Mouse (Mus musculus) kidney, adult 8-10 months (tissue): ENCODE data around the gene Auts2.

Source experiments
- DNase-seq, 2 experiments: peaks; one replicate each; pipeline ENCODE4 v3.0.0; 2022

The Auts2 gene

DNA sequence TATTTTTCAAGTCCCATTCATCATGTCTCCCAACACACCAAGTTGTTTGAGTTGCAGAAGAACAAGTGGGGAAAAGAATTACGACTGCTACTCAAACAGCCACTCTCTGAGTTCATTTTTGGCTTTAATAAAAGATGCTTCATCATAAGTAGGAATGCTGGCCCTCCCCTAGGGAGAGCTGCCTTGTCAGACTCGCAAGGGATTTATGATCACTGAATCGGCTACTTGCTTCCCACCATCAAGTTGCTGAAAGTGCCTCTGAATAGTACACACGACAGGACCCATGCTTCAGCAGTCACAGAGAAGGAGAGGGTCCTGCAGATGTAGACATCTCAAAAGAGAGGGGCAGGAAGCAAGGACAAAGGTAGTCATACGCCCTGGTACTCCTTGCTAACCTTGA, 162.9 kb downstream of the Auts2 start:
- no peak for DNase-seq

- no peak for DNase-seq
Observed at GRCm38 (mm10) chr5:132378977-132379376, 164.2 kb downstream of the Auts2 start.

GRCm38 (mm10) chr5:132375130-132375529, 168.0 kb downstream of the Auts2 start:
- no peak for DNase-seq

GRCm38 (mm10) chr5:132373471-132374075, 169.6 kb downstream of the Auts2 start:
- no peak for DNase-seq

GRCm38 (mm10) chr5:132372605-132373004, 170.5 kb downstream of the Auts2 start:
- no peak for DNase-seq

DNA sequence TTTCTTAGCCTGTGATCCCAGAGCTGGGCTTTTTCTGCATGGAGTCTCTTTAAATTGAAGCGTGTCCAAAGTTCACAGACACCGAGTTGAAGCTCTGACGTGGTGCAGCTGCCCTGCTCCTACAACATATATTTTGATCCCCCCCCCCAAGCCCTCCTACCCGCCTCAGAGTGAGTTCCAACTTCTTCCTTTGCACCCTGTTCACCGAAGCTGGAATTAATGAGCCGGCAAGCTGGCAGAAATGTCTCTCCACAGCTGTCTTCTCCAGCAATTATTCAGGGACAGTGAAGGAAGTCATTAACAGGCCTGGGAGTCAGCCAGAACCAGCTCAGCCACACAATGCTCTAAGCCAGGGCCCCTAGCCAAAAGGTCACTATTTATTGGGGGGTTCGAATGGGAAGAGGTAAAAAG, 174.5 kb downstream of the Auts2 start:
- peak; percentile 52 to 67 for DNase-seq

- DNase-seq = no peak
Observed at GRCm38 (mm10) chr5:132361276-132361675, 181.9 kb downstream of the Auts2 start.

- no peak for DNase-seq
Observed at GRCm38 (mm10) chr5:132357726-132358125, 185.4 kb downstream of the Auts2 start.

GRCm38 (mm10) chr5:132355935-132356334, 187.2 kb downstream of the Auts2 start:
- no peak for DNase-seq

- DNase-seq = no peak
Observed at GRCm38 (mm10) chr5:132352437-132352836, 190.7 kb downstream of the Auts2 start.

GRCm38 (mm10) chr5:132351139-132351538, 192.0 kb downstream of the Auts2 start:
- no peak for DNase-seq

- DNase-seq = no peak
Observed at GRCm38 (mm10) chr5:132341315-132341714, 201.8 kb downstream of the Auts2 start.

GRCm38 (mm10) chr5:132337677-132338076, 205.5 kb downstream of the Auts2 start:
- no peak for DNase-seq

DNA sequence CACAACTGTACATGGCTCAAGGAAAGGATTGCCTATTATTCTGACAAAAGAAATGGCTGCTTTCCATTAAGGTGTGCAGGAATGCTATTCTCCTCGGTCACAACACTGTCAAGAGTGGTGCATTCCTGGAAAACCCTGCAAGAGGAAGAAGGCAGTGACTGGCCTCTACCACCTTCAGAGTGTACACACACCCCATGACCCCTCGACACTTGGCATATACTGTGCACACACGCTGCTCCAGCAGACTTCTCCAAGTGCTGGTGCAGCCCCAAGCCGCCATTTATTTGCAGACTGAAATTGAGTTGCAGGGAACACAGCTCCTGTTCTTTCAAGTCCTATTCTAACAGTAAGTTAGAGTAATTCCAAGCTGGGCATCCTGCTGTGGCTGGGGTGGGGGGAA, 207.4 kb downstream of the Auts2 start:
- DNase-seq = no peak

GRCm38 (mm10) chr5:132334796-132335195, 208.3 kb downstream of the Auts2 start:
- DNase-seq = no peak

GRCm38 (mm10) chr5:132333744-132334143, 209.4 kb downstream of the Auts2 start:
- DNase-seq = no peak

- DNase-seq = no peak
Observed at GRCm38 (mm10) chr5:132332521-132332920, 210.6 kb downstream of the Auts2 start.

- DNase-seq = peak in 1 of 2 experiments; percentile 5
Observed at GRCm38 (mm10) chr5:132329171-132329936, 213.8 kb downstream of the Auts2 start.

DNA sequence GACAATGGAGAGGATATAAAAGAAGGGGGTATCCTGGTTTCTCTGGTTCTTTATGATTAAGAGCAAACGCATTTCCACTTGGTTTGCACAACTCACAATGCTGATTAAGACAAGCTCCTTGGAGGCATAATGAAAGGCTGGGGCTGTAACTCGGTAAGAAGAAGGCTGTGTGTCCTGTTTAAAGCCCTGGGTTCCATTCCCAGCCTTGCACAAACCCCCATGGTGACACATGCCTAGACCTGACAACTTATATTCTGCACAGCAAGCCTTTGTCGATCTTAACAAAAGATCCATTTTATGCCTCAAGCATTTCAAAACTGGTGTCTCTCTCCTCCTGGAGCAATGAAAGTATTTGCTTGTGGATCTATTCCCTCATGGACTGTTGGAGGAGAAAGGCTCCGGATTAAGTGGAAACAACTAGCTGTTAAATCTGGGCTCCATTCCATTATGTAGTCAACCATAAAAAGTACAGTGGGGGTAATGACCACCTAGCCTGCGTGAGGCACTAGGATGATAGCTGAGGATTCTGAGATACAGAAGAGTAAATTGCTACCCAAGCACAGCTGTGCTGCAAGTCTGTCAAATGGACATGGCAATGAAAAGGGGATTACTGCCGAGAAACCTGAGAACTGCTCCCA, 218.8 kb downstream of the Auts2 start:
- DNase-seq = no peak

DNA sequence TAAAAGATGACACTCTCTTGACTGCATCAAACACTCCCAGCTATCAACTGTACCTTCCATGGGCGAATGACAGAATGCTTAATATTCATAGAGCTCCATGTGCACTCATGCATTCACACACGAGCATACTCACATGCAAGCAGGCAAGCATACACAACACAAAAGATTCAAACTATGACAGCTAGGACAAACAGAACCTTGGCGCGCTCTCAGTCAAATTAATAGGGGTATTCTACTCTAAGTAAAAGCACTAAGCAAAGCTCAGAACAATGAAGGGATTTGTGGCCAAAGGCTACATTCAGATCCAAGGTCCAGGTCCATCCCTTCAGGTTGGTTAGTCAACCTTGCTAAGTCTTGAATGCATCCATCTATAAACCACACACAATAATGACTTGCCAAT, 219.5 kb downstream of the Auts2 start:
- DNase-seq = peak; percentile 6 to 11

DNA sequence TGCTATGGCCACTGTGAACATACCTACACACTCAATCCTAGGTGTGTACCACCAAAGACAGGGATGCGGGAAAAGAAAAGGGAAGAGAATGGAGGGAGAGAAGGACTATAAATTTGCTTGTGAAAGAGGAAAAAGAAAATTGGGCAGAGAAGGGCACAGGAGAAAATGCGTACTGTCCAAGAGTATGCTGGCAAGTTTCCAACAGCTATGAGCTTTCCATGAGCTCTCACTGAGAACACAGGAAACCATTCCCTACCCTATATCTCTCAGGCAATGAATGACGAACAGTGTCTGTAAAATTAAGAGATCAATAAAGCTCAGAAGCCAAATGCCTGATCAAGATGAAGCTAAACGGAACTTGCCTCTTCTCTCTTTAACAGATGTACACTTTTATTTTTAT, 220.2 kb downstream of the Auts2 start:
- no peak for DNase-seq

GRCm38 (mm10) chr5:132318026-132318765, 224.9 kb downstream of the Auts2 start:
- no peak for DNase-seq

- DNase-seq = no peak
Observed at GRCm38 (mm10) chr5:132316897-132317296, 226.2 kb downstream of the Auts2 start.
